Mouse (Mus musculus) kidney, embryonic 16.5 days (tissue): ENCODE measurements around the gene Sorbs1. TPM values are rescaled to one million over a fixed set of nuclear protein-coding genes. Genes with fewer than 3 reads are reported as not detected.

Experiments
- ATAC-seq: fragments of 200-750 bp; cut with Nextera tagmentation; 2 replicates; pipeline ENCODE4 v1.8.0; 2017; ENCODE audit warnings: moderate TSS enrichment; ENCODE audit not compliant: low FRiP score, low TSS enrichment
- H3K27ac ChIP-seq: fragments of 300-500 bp; sonication (generic); 2 replicates; pipeline ENCODE4 v1.5.1; 2014; ENCODE audit warnings: low read length
- H3K27me3 ChIP-seq: fragments of 300-500 bp; sonication (generic); 2 replicates; pipeline ENCODE4 v1.6.1; 2014; ENCODE audit warnings: low read length, control low read depth, mixed read lengths; ENCODE audit not compliant: insufficient read depth
- H3K36me3 ChIP-seq: fragments of 300-500 bp; sonication (generic); 2 replicates; pipeline ENCODE4 v1.6.1; 2014; ENCODE audit warnings: low read length, control low read depth, mixed read lengths; ENCODE audit not compliant: insufficient read depth
- H3K4me1 ChIP-seq: fragments of 300-500 bp; sonication (generic); 2 replicates; pipeline ENCODE4 v1.6.1; 2014; ENCODE audit warnings: low read length, control low read depth, mixed read lengths; ENCODE audit not compliant: insufficient read depth
- H3K4me2 ChIP-seq: fragments of 300-500 bp; sonication (generic); replicated peaks from 2 replicates; pipeline ENCODE4 v1.6.1; 2014; ENCODE audit warnings: low read depth, low read length
- H3K4me3 ChIP-seq: fragments of 300-500 bp; sonication (generic); 2 replicates; pipeline ENCODE4 v1.5.1; 2014; ENCODE audit warnings: mild to moderate bottlenecking, low read length
- H3K9ac ChIP-seq: fragments of 300-500 bp; sonication (generic); replicated peaks from 2 replicates; pipeline ENCODE4 v1.6.1; 2014; ENCODE audit warnings: low read length
- H3K9me3 ChIP-seq: fragments of 300-500 bp; sonication (generic); 2 replicates; pipeline ENCODE4 v1.6.1; 2016; ENCODE audit warnings: low read length, control low read depth
- WGBS: fragments of 180-500 bp; shearing (Covaris S2); extraction: QIAGEN DNeasy Blood & Tissue Kit; methylation state at CpG from one replicate; pipeline ENCODE4 v1.1.7; 2014; 5-methylcytosine and 5-hydroxymethylcytosine counted together
- polyA plus RNA-seq: library from polyadenylated mRNA; unstranded; fragments of >200 nt; fragmentation: Nextera tagmentation; extraction: Ambion mirVana; gene quantifications from 2 replicates; pipeline ENCODE4 v1.2.1, GENCODE M21; 2015

The Sorbs1 gene
- polyA plus RNA-seq, 1 experiment from 2014 or later = 60.1 TPM

DNA sequence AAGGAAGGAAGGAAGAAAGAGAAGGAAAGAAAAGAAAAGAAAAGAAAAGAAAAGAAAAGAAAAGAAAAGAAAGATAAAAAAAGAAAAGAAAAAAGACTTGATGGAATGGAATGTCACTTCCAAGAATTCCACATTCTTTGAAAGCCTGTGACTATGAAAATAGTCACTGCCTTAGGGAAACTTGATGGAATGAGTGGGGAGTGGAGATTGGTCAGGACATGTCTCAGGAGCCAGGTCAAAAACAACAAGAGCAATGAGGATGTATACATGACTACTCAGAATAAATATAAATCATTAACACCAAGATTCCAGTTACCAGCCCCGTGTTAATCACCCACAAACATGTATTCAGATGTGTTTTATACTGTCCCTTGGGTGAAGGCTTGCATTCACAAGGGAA is 5.1 kb upstream of the Sorbs1 start:
- H3K4me2 ChIP-seq = no peak overlapping the region
- WGBS = 40% methylated on average over 1 of the region's 1 CpGs
- H3K4me1 ChIP-seq = no peaks in the 10 kb centered on the region
- no peak for ATAC-seq
- H3K4me3 ChIP-seq = no peak overlapping the region
- H3K27me3 ChIP-seq = no peaks in the 10 kb centered on the region
- H3K27ac ChIP-seq = no peak overlapping the region
- H3K36me3 ChIP-seq = no peaks in the 10 kb centered on the region
- no peaks in the 10 kb centered on the region for H3K9me3 ChIP-seq
- H3K9ac ChIP-seq = no peak overlapping the region

DNA sequence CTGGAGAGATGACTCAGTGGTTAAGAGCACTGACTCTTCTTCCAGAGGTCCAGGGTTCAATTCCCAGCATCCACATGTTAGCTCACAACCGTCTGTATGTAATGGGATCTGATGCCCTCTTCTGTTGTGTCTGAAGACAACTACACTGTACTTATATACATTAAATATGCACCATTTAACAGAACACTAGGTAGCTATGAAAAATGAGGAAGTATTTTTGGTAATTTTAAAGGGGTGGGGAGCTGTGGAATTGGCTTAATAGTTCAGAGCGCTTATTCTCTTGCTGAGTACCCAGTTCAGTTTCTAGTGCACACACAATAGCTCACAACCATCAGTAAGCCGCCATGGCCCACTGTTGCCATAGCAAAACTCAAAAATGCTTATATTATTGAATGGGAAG is 2.0 kb upstream of the Sorbs1 start:
- Histone ChIP-seq H3K9me3 (no peaks in the 10 kb centered on the region), H3K27me3 (no peaks in the 10 kb centered on the region), H3K4me3 (no peak overlapping the region), H3K27ac (no peak overlapping the region), H3K36me3 (no peaks in the 10 kb centered on the region), H3K9ac (no peak overlapping the region), H3K4me1 (peaks cover 16% of the 10 kb centered on the region), H3K4me2 (no peak overlapping the region)
- ATAC-seq = no peak
- WGBS = 92% methylated on average over 3 of the region's 3 CpGs

DNA sequence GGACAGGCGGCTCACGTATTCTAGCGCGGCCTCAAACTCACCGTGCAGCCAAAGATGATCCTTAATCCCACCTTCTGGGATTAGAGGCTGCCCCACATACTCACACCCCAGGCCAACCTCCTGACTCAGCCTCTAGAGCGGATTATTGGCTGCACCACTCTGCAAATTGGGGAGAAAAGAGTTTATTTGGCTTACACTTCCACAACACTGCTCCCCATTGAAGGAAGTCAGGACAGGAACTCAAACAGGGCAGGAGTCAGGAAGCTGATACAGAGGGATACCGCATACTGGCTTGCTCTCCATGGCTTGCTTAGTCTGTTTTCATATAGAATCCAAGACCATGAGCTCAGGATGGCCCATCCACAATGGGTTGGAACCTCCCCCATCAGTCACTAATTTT is 797 bp upstream of the Sorbs1 start:
- WGBS = 87% methylated on average over 7 of the region's 7 CpGs
- Histone ChIP-seq H3K27me3 (no peaks in the 10 kb centered on the region), H3K4me3 (no peak overlapping the region; the same call in 1 of the 2 replicates), H3K4me2 (no peak overlapping the region), H3K9ac (no peak overlapping the region), H3K4me1 (peaks cover 26% of the 10 kb centered on the region), H3K27ac (no peak overlapping the region), H3K36me3 (no peaks in the 10 kb centered on the region), H3K9me3 (no peaks in the 10 kb centered on the region)
- ATAC-seq = no peak

DNA sequence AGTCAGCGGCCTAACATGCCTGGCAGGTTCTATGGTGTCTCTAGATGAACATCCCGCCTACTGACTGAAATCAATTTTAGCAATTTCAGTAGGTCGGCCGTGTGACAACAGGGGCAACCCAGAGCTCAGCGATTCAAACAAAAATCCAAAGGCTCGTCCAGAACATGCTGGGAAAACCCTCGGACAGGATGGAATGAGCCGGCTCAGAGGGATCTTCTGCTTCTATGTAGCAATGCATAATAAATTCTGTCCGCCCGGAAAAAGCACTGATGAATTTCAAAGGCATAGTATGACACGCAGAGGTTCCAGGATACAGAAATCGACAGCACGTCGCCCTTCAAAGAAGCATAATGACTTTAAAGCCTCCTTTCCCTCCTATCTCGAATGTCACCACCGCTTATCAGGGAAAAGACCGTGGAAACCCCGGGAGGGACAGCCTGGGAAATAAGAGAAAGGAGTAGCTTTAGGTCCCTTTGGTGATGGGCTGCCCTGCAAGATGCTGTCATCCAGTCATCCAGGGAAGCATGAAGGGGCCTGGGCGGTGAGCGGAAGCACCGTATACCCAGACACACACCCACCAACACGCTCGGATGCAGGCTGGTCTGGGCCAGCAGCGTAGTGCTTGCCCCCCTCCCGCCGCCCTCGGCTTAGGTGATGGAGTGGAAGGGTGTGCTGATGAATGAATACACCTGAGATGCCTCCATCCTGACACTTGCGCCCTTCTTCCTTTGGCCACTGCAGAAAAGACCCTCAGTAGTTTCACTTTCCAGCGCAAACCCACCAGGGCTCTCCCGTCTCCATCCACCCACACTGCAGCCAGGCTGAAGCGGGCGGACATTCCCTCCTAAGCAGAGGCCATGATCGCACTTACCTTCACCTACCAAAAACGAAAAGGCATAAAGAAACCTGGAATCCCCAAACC is 818 bp downstream of the Sorbs1 start:
- peak; percentile 43 for ATAC-seq
- Histone ChIP-seq H3K9me3 (peaks cover under 1% of the 10 kb centered on the region; the same call in 1 of the 2 replicates), H3K27me3 (no peaks in the 10 kb centered on the region), H3K4me1 (peaks cover 26% of the 10 kb centered on the region), H3K9ac (peak overlapping the region; percentile 85), H3K4me2 (peak overlapping the region; percentile 95), H3K27ac (peak overlapping the region; percentile 86), H3K4me3 (peak overlapping the region; percentile 70), H3K36me3 (no peaks in the 10 kb centered on the region)
- WGBS = 1% methylated on average over 34 of the region's 34 CpGs

DNA sequence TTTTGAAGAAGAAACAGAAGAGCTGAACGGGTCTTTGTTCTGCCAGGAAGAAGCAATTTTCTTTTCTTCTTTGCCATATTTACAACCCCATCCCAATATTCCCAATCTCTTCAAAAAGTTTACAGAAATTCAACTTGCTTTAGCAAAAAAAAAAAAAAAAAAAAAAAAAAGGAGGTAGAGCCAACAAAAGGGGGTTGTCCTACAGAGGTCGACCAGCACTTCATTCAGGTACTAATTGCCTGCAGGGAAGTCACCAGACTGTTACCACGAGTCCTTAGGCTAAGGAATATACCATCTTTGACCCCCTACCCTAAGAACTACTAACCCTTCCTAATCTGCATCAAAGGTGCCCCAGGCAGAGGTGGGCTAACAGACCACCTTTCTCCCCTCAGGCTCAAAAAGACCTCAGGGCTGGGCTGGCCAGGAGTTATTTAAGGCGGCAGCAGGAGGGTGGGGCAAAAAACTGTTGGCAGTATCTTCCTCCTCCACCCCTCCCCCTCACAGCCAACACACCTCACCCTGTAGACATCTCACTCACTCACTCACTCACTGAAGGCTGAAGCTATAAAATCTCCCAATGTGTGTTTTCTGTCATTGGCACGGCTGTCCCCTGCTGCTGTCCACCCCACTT is 1.8 kb downstream of the Sorbs1 start:
- Histone ChIP-seq H3K27ac (no peak overlapping the region), H3K9ac (peak overlapping the region; percentile 85; the same call in 1 of the 2 replicates), H3K4me3 (peak overlapping the region; percentile 70), H3K36me3 (no peaks in the 10 kb centered on the region), H3K27me3 (no peaks in the 10 kb centered on the region), H3K9me3 (peaks cover 4% of the 10 kb centered on the region; the same call in 1 of the 2 replicates), H3K4me2 (peak overlapping the region; percentile 95), H3K4me1 (peaks cover 26% of the 10 kb centered on the region)
- WGBS = 26% methylated on average over 5 of the region's 5 CpGs
- no peak for ATAC-seq

DNA sequence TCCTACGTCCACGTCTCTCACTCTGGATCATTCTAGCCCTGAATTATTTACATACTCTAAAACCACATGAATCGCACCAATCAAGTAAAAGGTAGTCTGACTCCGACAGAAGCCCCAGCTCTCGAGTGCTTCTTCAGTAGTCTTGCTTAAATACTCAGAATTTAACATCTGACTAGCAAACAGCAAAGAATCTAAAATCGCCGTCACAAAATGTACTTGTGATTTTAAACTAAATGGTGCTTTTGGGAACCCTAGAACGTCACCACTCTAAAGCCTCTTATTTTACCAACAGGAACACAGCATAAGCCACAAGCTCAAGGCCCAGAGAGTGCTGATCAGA is 2.5 kb downstream of the Sorbs1 start:
- Histone ChIP-seq H3K36me3 (no peaks in the 10 kb centered on the region), H3K9me3 (peaks cover 4% of the 10 kb centered on the region; the same call in 1 of the 2 replicates), H3K4me3 (no peak overlapping the region), H3K4me2 (0 out of 2 replicates have a peak overlapping the region, but pooled peaks have one; percentile 0), H3K4me1 (peaks cover 26% of the 10 kb centered on the region), H3K27ac (no peak overlapping the region), H3K27me3 (no peaks in the 10 kb centered on the region), H3K9ac (no peak overlapping the region)
- 55% methylated on average over 8 of the region's 8 CpGs for WGBS
- no peak for ATAC-seq

DNA sequence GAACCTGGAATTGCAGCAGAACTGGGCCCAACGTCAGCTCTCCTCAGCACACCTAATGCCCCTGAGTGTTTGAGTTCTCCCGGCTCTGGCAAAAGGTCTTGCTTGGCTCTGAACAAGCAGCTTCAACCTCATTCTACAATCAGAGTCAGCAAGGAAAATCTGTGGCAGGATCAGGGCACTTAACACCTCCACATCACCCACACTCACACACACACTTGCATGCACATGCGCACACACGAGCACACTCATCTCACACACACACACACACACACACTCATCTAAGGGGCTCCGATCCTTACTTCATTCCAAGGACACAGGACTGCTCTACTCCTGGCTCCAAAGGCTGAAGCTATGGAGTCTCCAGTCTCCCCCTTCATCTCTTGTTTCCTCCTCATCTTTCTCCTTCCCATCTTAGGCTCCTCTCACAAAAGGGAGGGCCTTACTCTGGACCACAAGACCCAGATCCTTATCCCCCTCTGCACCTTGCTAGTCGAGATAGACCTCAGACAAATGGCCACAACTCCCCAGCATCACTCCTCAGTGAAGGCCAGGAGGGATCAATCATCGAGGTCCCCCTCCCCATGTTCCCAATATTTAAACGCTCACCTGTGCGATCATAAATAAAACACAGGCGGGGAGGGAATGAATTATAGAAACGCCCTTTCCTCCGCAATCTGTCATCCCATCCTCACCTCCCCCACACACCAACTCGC is 3.0 kb downstream of the Sorbs1 start:
- WGBS = 61% methylated on average over 13 of the region's 13 CpGs
- H3K4me2 ChIP-seq = no peak overlapping the region

DNA sequence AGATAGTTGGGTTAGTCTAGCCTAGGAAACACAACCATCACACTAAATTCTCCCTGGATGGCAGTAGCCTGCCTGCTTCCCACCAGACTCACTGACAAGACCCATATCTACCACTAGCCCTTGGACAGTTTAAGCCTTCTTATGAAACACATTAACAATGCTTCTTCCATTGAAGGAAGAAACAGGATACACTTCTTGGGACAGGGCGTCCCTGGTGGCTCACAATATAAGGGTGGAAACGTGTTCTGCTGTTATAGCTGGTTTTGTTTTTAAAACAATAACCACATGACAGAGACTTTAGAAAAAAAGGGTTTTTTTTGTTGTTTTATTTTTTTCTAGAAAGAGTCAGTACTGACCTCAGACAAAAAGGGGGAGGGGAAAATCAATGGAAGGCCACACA is 4.3 kb downstream of the Sorbs1 start:
- ATAC-seq = no peak
- Histone ChIP-seq H3K4me1 (peaks cover 26% of the 10 kb centered on the region), H3K9me3 (peaks cover 4% of the 10 kb centered on the region; the same call in 1 of the 2 replicates), H3K4me3 (no peak overlapping the region), H3K9ac (no peak overlapping the region), H3K36me3 (no peaks in the 10 kb centered on the region), H3K4me2 (no peak overlapping the region), H3K27ac (no peak overlapping the region), H3K27me3 (no peaks in the 10 kb centered on the region)
- WGBS = 64% methylated on average over 2 of the region's 2 CpGs

More for the DNA sequence above, 3.0 kb downstream of the Sorbs1 start:
- Histone ChIP-seq H3K9ac (no peak overlapping the region), H3K9me3 (peaks cover 4% of the 10 kb centered on the region; the same call in 1 of the 2 replicates), H3K27me3 (no peaks in the 10 kb centered on the region), H3K27ac (no peak overlapping the region), H3K36me3 (no peaks in the 10 kb centered on the region), H3K4me3 (no peak overlapping the region), H3K4me1 (peaks cover 26% of the 10 kb centered on the region)
- no peak for ATAC-seq

DNA sequence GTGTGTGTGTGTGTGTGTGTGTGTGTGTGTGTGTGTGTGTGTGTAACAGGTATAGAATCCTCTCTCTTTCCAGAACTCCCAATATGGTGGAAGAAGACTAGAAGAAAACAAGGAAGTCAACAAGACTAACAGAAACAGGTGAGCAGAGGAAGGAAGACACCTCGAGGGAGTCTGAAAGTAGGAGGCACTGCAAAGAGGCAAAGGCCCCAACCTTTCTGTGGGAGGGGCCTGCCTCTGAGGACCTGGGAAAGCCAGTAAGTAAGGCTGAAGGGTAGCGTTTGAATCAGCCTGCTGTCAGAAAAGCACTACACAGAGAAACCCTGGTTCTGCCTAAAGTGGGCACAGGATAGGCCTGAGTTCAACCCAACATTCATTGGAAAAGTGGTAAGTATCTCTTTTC is 4.7 kb downstream of the Sorbs1 start:
- Histone ChIP-seq H3K36me3 (no peaks in the 10 kb centered on the region), H3K4me1 (peaks cover 26% of the 10 kb centered on the region), H3K9me3 (peaks cover 4% of the 10 kb centered on the region; the same call in 1 of the 2 replicates), H3K27me3 (no peaks in the 10 kb centered on the region), H3K27ac (no peak overlapping the region), H3K9ac (no peak overlapping the region), H3K4me2 (no peak overlapping the region), H3K4me3 (no peak overlapping the region)
- WGBS = 52% methylated on average over 2 of the region's 2 CpGs
- ATAC-seq = no peak
